Mouse (Mus musculus): ENCODE data around the gene Clic6. TPM values are rescaled to one million over a fixed set of nuclear protein-coding genes. Genes with fewer than 3 reads are reported as not detected.

Gene Clic6
- polyA plus RNA-seq, 1 experiment: 9.5 TPM

DNA sequence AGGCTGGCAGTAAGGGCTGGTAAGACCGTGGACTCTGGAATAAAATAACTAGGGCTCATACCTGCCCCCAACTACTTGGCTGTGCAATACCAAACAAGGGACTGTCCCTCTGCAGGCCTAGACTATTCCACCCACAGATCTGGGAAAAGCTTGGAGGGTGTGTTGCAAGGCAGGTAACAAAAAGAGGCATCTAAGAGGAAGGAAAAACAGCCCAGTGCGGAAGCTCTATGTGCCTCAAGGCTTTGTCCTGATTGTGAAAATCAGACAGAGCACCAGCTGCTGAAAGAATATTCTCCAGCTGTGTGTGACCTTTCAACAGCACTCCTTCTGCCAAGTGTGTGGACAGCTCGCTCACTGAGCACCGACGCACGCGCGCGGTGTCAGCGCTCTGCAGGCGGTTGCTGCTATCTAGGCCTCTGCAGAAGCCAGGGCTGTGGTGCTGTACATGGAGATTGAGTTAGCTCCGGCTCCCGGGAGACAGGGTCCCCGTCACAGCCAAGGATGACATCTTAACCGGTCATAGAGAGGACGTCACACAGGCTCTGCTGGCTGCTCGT is 33.9 kb upstream of the Clic6 start:
- TF ChIP-seq CTCF (IDR thresholded peaks at IDR 0.05; ENCODE audit: insufficient read depth, low read length) (no peak), POLR2A (IDR thresholded peaks at IDR 0.05; ENCODE audit: borderline replicate concordance, extremely low read depth, low read depth, low read length) (no peak)
- 80% methylated on average over 17 of the region's 17 CpGs for WGBS
- no peak for DNase-seq
- Histone ChIP-seq H3K4me1 (ENCODE audit: control insufficient read depth, insufficient read depth, low read length) (no peaks in the 10 kb centered on the region), H3K4me3 (replicated peaks; ENCODE audit: extremely low read depth, low read depth, low read length) (no peak overlapping the region)

GRCm38 (mm10) chr16:92452609-92453008 is 32.9 kb upstream of the Clic6 start:
- H3K4me3 ChIP-seq (replicated peaks; ENCODE audit: extremely low read depth, low read depth, low read length): no peak overlapping the region
- peaks cover 4% of the 10 kb centered on the region; the same call in 1 of the 2 replicates for H3K4me1 ChIP-seq (ENCODE audit: control insufficient read depth, insufficient read depth, low read length)
- no peak for TF ChIP-seq POLR2A (IDR thresholded peaks at IDR 0.05; ENCODE audit: borderline replicate concordance, extremely low read depth, low read depth, low read length)
- peak; percentile 31; the same call in 1 of the 2 replicates for TF ChIP-seq CTCF (IDR thresholded peaks at IDR 0.05; ENCODE audit: insufficient read depth, low read length)
- WGBS: 74% methylated on average over 8 of the region's 8 CpGs
- DNase-seq: no peak

DNA sequence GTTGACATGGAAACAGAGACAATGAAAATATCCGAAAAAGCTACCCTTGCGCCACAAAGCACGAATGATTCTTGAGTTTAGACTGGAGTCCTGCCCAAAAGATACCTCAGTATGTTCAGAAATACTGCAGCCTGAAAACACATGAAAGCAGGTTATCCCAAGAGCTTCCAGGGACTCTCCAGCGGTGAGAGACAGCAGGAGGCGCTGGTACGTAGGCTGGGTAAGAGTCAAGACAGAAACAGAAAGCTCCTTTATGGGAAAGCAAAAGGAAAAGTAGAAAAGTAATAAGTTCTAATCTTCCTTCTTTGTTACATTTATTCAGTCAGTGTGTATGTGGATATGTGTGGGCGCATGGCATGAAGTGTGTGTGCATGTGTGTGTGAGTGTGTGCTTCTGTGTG is 31.5 kb upstream of the Clic6 start:
- 0 out of 2 replicates have a peak, but pooled peaks have one; percentile 3 for TF ChIP-seq CTCF (IDR thresholded peaks at IDR 0.05; ENCODE audit: insufficient read depth, low read length)
- TF ChIP-seq POLR2A (IDR thresholded peaks at IDR 0.05; ENCODE audit: borderline replicate concordance, extremely low read depth, low read depth, low read length): no peak
- H3K4me3 ChIP-seq (replicated peaks; ENCODE audit: extremely low read depth, low read depth, low read length): no peak overlapping the region
- DNase-seq: no peak
- peaks cover 4% of the 10 kb centered on the region; the same call in 1 of the 2 replicates for H3K4me1 ChIP-seq (ENCODE audit: control insufficient read depth, insufficient read depth, low read length)
- 86% methylated on average over 7 of the region's 7 CpGs for WGBS

- no peak for DNase-seq
- no peak for TF ChIP-seq POLR2A (IDR thresholded peaks at IDR 0.05; ENCODE audit: borderline replicate concordance, extremely low read depth, low read depth, low read length)
- no peak for TF ChIP-seq CTCF (IDR thresholded peaks at IDR 0.05; ENCODE audit: insufficient read depth, low read length)
- Histone ChIP-seq H3K4me3 (replicated peaks; ENCODE audit: extremely low read depth, low read depth, low read length) (no peak overlapping the region), H3K4me1 (ENCODE audit: control insufficient read depth, insufficient read depth, low read length) (peaks cover 4% of the 10 kb centered on the region; the same call in 1 of the 2 replicates)
- 75% methylated on average over 18 of the region's 18 CpGs for WGBS
These were observed 31.0 kb upstream of the Clic6 start for GRCm38 (mm10) chr16:92454495-92454894.

DNA sequence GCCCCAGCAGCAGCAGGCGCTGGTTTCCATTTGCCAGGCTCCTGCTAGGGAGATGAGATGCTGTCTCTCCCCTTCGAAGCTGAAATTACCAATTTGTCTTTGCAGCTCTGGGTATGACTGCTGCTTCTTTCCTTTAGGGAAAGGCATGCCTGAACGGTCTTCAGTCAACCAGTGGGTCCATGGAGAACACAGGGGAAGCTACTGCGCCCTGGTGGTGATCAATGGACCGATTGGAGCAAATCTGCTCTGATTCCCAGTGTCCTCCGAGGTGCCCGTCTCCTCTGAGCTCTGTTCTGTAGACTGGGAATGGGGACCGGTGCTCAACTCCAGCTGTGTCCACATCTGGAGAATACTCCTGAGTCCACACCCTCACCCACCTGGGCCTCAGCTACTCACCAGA is 30.0 kb upstream of the Clic6 start:
- H3K4me1 ChIP-seq (ENCODE audit: control insufficient read depth, insufficient read depth, low read length): peaks cover 4% of the 10 kb centered on the region; the same call in 1 of the 2 replicates
- no peak for DNase-seq
- 76% methylated on average over 8 of the region's 8 CpGs for WGBS
- H3K4me3 ChIP-seq (replicated peaks; ENCODE audit: extremely low read depth, low read depth, low read length): no peak overlapping the region
- TF ChIP-seq CTCF (IDR thresholded peaks at IDR 0.05; ENCODE audit: insufficient read depth, low read length) (no peak), POLR2A (IDR thresholded peaks at IDR 0.05; ENCODE audit: borderline replicate concordance, extremely low read depth, low read depth, low read length) (no peak)

- Histone ChIP-seq H3K4me3 (replicated peaks; ENCODE audit: extremely low read depth, low read depth, low read length) (no peak overlapping the region), H3K4me1 (ENCODE audit: control insufficient read depth, insufficient read depth, low read length) (peaks cover 4% of the 10 kb centered on the region; the same call in 1 of the 2 replicates)
- TF ChIP-seq POLR2A (IDR thresholded peaks at IDR 0.05; ENCODE audit: borderline replicate concordance, extremely low read depth, low read depth, low read length) (no peak), CTCF (IDR thresholded peaks at IDR 0.05; ENCODE audit: insufficient read depth, low read length) (no peak)
- no peak for DNase-seq
- WGBS: 89% methylated on average over 5 of the region's 5 CpGs
These were observed 29.6 kb upstream of the Clic6 start for GRCm38 (mm10) chr16:92455969-92456368.

DNA sequence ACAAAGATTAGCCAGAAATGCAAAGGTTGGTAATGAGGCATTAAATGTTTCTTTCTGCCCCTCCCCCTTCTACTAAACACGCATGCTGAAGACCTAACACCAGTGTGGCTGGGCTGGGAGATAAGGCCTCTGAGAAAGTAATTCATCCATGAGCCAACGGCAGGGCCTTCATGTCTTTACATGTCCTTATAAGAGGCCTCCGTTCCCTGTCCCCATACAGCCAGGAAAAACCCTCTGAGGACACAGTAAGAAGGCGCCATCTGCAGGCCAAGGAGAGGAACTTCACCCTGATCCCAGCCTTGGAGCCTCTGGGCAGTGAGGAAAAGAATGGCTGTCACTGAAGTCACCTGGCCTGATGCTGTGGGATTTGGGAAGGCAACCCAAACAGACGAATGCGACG is 27.9 kb upstream of the Clic6 start:
- TF ChIP-seq CTCF (IDR thresholded peaks at IDR 0.05; ENCODE audit: insufficient read depth, low read length): peak; percentile 94
- TF ChIP-seq POLR2A (IDR thresholded peaks at IDR 0.05; ENCODE audit: borderline replicate concordance, extremely low read depth, low read depth, low read length): no peak
- no peak overlapping the region for H3K4me3 ChIP-seq (replicated peaks; ENCODE audit: extremely low read depth, low read depth, low read length)
- peaks cover 4% of the 10 kb centered on the region; the same call in 1 of the 2 replicates for H3K4me1 ChIP-seq (ENCODE audit: control insufficient read depth, insufficient read depth, low read length)
- peak; percentile 68 for DNase-seq
- WGBS: 29% methylated on average over 7 of the region's 7 CpGs

- DNase-seq: no peak
- no peak for TF ChIP-seq POLR2A (IDR thresholded peaks at IDR 0.05; ENCODE audit: borderline replicate concordance, extremely low read depth, low read depth, low read length)
- no peak for TF ChIP-seq CTCF (IDR thresholded peaks at IDR 0.05; ENCODE audit: insufficient read depth, low read length)
- WGBS: 66% methylated on average over 6 of the region's 6 CpGs
These were observed 24.1 kb upstream of the Clic6 start for GRCm38 (mm10) chr16:92461412-92461811.

GRCm38 (mm10) chr16:92464390-92464972 is 21.1 kb upstream of the Clic6 start:
- no peak overlapping the region for H3K4me3 ChIP-seq (replicated peaks; ENCODE audit: extremely low read depth, low read depth, low read length)
- DNase-seq: no peak
- peaks cover 11% of the 10 kb centered on the region for H3K4me1 ChIP-seq (ENCODE audit: control insufficient read depth, insufficient read depth, low read length)
- no peak for TF ChIP-seq POLR2A (IDR thresholded peaks at IDR 0.05; ENCODE audit: borderline replicate concordance, extremely low read depth, low read depth, low read length)
- TF ChIP-seq CTCF (IDR thresholded peaks at IDR 0.05; ENCODE audit: insufficient read depth, low read length): no peak
- WGBS: 10% methylated on average over 14 of the region's 14 CpGs

More at GRCm38 (mm10) chr16:92461412-92461811, 24.1 kb upstream of the Clic6 start:
- peaks cover 15% of the 10 kb centered on the region for H3K4me1 ChIP-seq (ENCODE audit: control insufficient read depth, insufficient read depth, low read length)
- no peak overlapping the region for H3K4me3 ChIP-seq (replicated peaks; ENCODE audit: extremely low read depth, low read depth, low read length)

DNA sequence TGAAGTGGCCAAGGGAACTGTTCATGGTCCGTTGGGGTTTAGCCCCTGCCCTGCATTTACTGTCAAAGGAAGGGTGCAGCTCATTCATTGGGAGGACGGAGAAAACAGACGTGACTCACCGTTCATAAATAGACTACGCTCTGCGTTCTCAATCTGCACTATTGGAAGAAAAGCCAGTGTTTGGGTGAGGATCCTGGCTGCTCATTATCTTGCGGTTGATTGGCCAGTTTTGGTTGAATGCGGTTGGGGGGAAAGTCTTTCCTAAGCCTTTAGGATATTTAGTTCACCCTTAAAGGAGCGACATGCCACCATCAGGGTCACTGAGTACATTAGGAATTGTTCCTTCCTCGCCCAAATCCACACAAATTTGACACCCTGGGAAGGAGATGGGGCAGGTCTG is 20.3 kb upstream of the Clic6 start:
- 7% methylated on average over 10 of the region's 10 CpGs for WGBS
- peak overlapping the region; percentile 80 for H3K4me3 ChIP-seq (replicated peaks; ENCODE audit: extremely low read depth, low read depth, low read length)
- no peak for TF ChIP-seq CTCF (IDR thresholded peaks at IDR 0.05; ENCODE audit: insufficient read depth, low read length)
- no peak for TF ChIP-seq POLR2A (IDR thresholded peaks at IDR 0.05; ENCODE audit: borderline replicate concordance, extremely low read depth, low read depth, low read length)
- H3K4me1 ChIP-seq (ENCODE audit: control insufficient read depth, insufficient read depth, low read length): peaks cover 11% of the 10 kb centered on the region
- no peak for DNase-seq
